Mouse (Mus musculus): ENCODE measurements around the gene Pilra.
"Not testable (repeated sequence)": the region's sequence is repeated elsewhere in the genome, so short reads cannot be mapped to it uniquely, and the experiment has no call there.

The Pilra gene

GRCm38 (mm10) chr5:137835966-137836520 is at the start of gene Pilra:
Pilra (minus strand) TSS chr5:137836281.
- DNase-seq (ENCODE audit: low spot score in 2 of 2): not testable (repeated sequence)

- DNase-seq (ENCODE audit: low spot score in 2 of 2): no peak
Measured at GRCm38 (mm10) chr5:137883345-137883744, 47.3 kb upstream of the Pilra start.

- no peak for DNase-seq (ENCODE audit: low spot score in 2 of 2)
Measured at GRCm38 (mm10) chr5:137882922-137883321, 46.8 kb upstream of the Pilra start.

GRCm38 (mm10) chr5:137877860-137878259 is 41.8 kb upstream of the Pilra start:
- peak in 1 of 2 experiments; percentile 61 for DNase-seq (ENCODE audit: low spot score in 2 of 2)

- DNase-seq (ENCODE audit: low spot score in 2 of 2): no peak
Measured at GRCm38 (mm10) chr5:137875054-137875453, 39.0 kb upstream of the Pilra start.

- not testable (repeated sequence) for DNase-seq (ENCODE audit: low spot score in 2 of 2)
Measured at GRCm38 (mm10) chr5:137872381-137872702, 36.3 kb upstream of the Pilra start.

- not testable (repeated sequence) for DNase-seq (ENCODE audit: low spot score in 2 of 2)
Measured at GRCm38 (mm10) chr5:137871644-137872380, 35.7 kb upstream of the Pilra start, which contains the start of gene Pilrb2. Pilrb2 (minus strand) TSS chr5:137871815.

GRCm38 (mm10) chr5:137868600-137868999 is 32.5 kb upstream of the Pilra start:
- DNase-seq (ENCODE audit: low spot score in 2 of 2): not testable (repeated sequence)

GRCm38 (mm10) chr5:137864008-137864407 is 27.9 kb upstream of the Pilra start:
- not testable (repeated sequence) for DNase-seq (ENCODE audit: low spot score in 2 of 2)

GRCm38 (mm10) chr5:137857960-137858710 is 22.1 kb upstream of the Pilra start, which contains the start of gene Pilrb1:
Pilrb1 (minus strand) TSS chr5:137858106.
- not testable (repeated sequence) for DNase-seq (ENCODE audit: low spot score in 2 of 2)

- not testable (repeated sequence) for DNase-seq (ENCODE audit: low spot score in 2 of 2)
Measured at GRCm38 (mm10) chr5:137856870-137857269, 20.8 kb upstream of the Pilra start.

GRCm38 (mm10) chr5:137854907-137855306 is 18.8 kb upstream of the Pilra start:
- DNase-seq (ENCODE audit: low spot score in 2 of 2): not testable (repeated sequence)

GRCm38 (mm10) chr5:137850313-137850712 is 14.2 kb upstream of the Pilra start:
- DNase-seq (ENCODE audit: low spot score in 2 of 2): not testable (repeated sequence)

GRCm38 (mm10) chr5:137837110-137837509 is 1.0 kb upstream of the Pilra start:
- DNase-seq (ENCODE audit: low spot score in 2 of 2): not testable (repeated sequence)

GRCm38 (mm10) chr5:137836611-137837010 is 530 bp upstream of the Pilra start:
- DNase-seq (ENCODE audit: low spot score in 2 of 2): no peak

- DNase-seq (ENCODE audit: low spot score in 2 of 2): no peak
Measured at GRCm38 (mm10) chr5:137833500-137833899, 2.6 kb downstream of the Pilra start.

- no peak for DNase-seq (ENCODE audit: low spot score in 2 of 2)
Measured at GRCm38 (mm10) chr5:137831506-137831905, 4.6 kb downstream of the Pilra start.

GRCm38 (mm10) chr5:137831106-137831505 is 5.0 kb downstream of the Pilra start:
- DNase-seq (ENCODE audit: low spot score in 2 of 2): no peak

- no peak for DNase-seq (ENCODE audit: low spot score in 2 of 2)
Measured at GRCm38 (mm10) chr5:137830238-137830637, 5.8 kb downstream of the Pilra start.

GRCm38 (mm10) chr5:137828694-137829093 is 7.4 kb downstream of the Pilra start:
- DNase-seq (ENCODE audit: low spot score in 2 of 2): no peak

GRCm38 (mm10) chr5:137826421-137826820 is 9.7 kb downstream of the Pilra start:
- no peak for DNase-seq (ENCODE audit: low spot score in 2 of 2)

- DNase-seq (ENCODE audit: low spot score in 2 of 2): no peak
Measured at GRCm38 (mm10) chr5:137825971-137826370, 10.1 kb downstream of the Pilra start.

All from spleen, postnatal 10 days (tissue).